Mouse (Mus musculus) cerebellum, postnatal 14 days (tissue): Measurements from ENCODE around the gene Tmed1.
"Not testable (repeated sequence)": the region's sequence is repeated elsewhere in the genome, so short reads cannot be mapped to it uniquely, and the experiment has no call there.

Source experiments
- DNase-seq, 2 experiments: peaks; one replicate each; pipeline ENCODE4 v3.0.0; 2021; ENCODE audit warnings: mixed read lengths in 2 of 2

The Tmed1 gene

GRCm38 (mm10) chr9:21509772-21510688 lies at the start of gene Tmed1:
Tmed1 (minus strand) TSS chr9:21510252.
- DNase-seq, result peak; percentile 95

GRCm38 (mm10) chr9:21559151-21559550 lies 49.1 kb upstream of the Tmed1 start:
- DNase-seq, result no peak

GRCm38 (mm10) chr9:21558366-21558765 lies 48.3 kb upstream of the Tmed1 start:
- no peak for DNase-seq

GRCm38 (mm10) chr9:21557556-21557955 lies 47.5 kb upstream of the Tmed1 start:
- no peak for DNase-seq

- DNase-seq, result no peak
Observed at GRCm38 (mm10) chr9:21556996-21557395, 46.9 kb upstream of the Tmed1 start.

GRCm38 (mm10) chr9:21555198-21555742 lies 45.2 kb upstream of the Tmed1 start:
- DNase-seq, result no peak

GRCm38 (mm10) chr9:21553607-21554273 lies 43.7 kb upstream of the Tmed1 start:
- no peak for DNase-seq

- no peak for DNase-seq
Observed at GRCm38 (mm10) chr9:21551049-21551448, 41.0 kb upstream of the Tmed1 start.

GRCm38 (mm10) chr9:21547075-21547941 lies 37.3 kb upstream of the Tmed1 start:
- peak; percentile 53 to 62 for DNase-seq

GRCm38 (mm10) chr9:21546789-21547074 lies 36.7 kb upstream of the Tmed1 start, which contains the start of gene Carm1:
Carm1 (plus strand) TSS chr9:21546894.
- DNase-seq, result no peak

- DNase-seq, result peak; percentile 99 to 100
Observed at GRCm38 (mm10) chr9:21545916-21546788, 36.1 kb upstream of the Tmed1 start.

GRCm38 (mm10) chr9:21545351-21545915 lies 35.4 kb upstream of the Tmed1 start:
- no peak for DNase-seq

GRCm38 (mm10) chr9:21542001-21542400 lies 31.9 kb upstream of the Tmed1 start:
- not testable (repeated sequence) for DNase-seq

- no peak for DNase-seq
Observed at GRCm38 (mm10) chr9:21539981-21540753, 30.1 kb upstream of the Tmed1 start.

- DNase-seq, result no peak
Observed at GRCm38 (mm10) chr9:21537009-21537408, 27.0 kb upstream of the Tmed1 start.

GRCm38 (mm10) chr9:21536501-21536900 lies 26.4 kb upstream of the Tmed1 start:
- no peak for DNase-seq

- DNase-seq, result no peak
Observed at GRCm38 (mm10) chr9:21527917-21528324, 17.9 kb upstream of the Tmed1 start.

GRCm38 (mm10) chr9:21527100-21527801 lies 17.2 kb upstream of the Tmed1 start:
- DNase-seq, result no peak

GRCm38 (mm10) chr9:21526634-21526944 lies 16.5 kb upstream of the Tmed1 start:
- no peak for DNase-seq
